Mouse (Mus musculus) megakaryocyte-erythroid progenitor cell, adult 5-6 weeks (primary cell): ENCODE data around the gene Dhx35. TPM values are rescaled to one million over a fixed set of nuclear protein-coding genes. Genes with fewer than 3 reads are reported as not detected.
A peak's percentile ranks its signal among the peaks of the same experiment; 100 is the strongest.

Experiments used
- ATAC-seq: replicated peaks from 2 replicates; pipeline ENCODE4 v1.8.0; 2016; ENCODE audit warnings: mild to moderate bottlenecking, inconsistent platforms; ENCODE audit not compliant: severe bottlenecking, poor library complexity, low FRiP score, low TSS enrichment
- total RNA-seq, 2 experiments: library from RNA; stranded (forward) in 1 of 2; stranded (reverse) in 1 of 2; fragments of 200-1000, 215-1000 nt in 1 of 2; fragments of >200 nt in 1 of 2; fragmentation: Nextera tagmentation in 1 of 2; gene quantifications; 2 replicates each; pipeline ENCODE4 v1.2.3; 2014 to 2017

Gene Dhx35
- total RNA-seq, 2 experiments from 2014 or later, result 8.7 to 13.5 TPM

DNA sequence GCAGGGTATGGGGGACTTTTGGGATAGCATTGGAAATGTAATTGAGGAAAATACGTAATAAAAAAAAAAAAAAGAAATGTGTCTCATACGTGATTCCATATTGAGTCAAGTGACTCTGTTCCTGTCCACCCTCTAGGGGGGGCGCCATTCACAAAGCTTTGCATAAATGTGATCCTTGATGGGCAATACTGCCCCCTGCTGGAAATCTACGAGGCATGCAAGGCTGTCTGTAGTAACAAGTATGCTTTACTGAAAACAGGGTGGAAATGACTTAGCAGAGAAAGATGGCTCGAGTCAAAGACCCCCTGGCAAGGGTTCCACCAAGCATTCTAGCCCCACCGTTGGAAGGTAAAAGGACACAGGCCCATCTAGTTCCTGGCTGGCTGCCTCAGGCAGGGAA lies 92.0 kb downstream of the Dhx35 start:
- ATAC-seq, result 0 out of 2 replicates have a peak, but pooled peaks have one; percentile 70

DNA sequence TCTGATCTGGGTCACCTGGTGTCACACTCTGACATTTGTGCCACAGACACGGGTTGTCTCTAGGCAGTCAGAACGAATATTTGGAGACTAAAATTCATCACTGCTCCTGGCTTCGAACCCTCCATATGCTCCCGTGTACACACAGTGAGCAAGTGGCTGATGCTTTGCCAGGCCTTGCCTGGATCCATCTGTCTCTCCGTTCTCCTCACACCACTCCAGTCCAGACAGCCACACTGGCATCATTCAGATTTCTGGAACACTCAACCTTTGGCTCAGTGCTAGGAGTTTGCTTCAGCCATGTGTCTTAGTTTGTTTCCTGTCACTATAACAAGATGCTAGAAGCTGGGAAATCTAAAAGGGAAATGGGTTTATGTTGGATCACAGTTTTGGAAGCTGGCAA lies 93.9 kb downstream of the Dhx35 start:
- ATAC-seq, result no peak

DNA sequence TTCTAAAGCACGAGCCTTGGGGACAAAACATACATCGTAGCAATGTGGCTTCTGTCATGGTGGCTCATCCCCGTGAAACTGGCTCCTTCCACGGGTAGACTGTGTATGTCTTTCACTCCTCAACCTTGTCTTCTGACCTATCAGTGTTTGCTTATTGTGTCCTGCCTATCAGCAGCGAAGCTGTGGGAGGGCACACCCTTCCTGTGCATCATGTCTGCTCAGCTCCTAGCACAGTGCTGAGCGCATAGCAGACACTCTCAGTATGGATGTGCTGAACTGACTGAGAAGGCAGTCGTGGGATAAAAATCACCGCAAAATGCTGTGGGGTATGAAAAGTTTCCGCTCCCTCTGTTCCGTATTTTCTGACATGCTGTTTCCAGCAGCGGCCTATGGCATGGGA lies 94.6 kb downstream of the Dhx35 start:
- ATAC-seq, result no peak

DNA sequence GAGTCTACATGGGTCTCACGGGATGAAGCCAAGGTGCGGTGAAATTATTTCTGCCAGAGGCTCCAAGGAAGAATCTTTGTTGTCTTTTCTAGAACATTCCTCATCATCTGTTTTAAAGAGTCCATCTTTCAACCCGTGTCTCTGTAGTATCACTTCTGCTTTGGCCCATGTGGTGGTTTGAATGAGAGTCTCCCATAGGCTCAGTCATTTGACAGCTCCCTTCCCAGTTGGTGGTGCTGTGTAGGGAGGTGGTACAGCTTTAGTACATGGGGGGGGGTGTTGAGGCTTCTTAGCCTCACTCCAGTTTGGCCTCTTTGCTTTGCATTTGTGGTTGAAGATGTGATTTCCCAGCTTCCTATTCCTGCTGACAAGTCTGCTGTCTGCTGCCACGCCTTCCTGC lies 96.7 kb downstream of the Dhx35 start:
- no peak for ATAC-seq

DNA sequence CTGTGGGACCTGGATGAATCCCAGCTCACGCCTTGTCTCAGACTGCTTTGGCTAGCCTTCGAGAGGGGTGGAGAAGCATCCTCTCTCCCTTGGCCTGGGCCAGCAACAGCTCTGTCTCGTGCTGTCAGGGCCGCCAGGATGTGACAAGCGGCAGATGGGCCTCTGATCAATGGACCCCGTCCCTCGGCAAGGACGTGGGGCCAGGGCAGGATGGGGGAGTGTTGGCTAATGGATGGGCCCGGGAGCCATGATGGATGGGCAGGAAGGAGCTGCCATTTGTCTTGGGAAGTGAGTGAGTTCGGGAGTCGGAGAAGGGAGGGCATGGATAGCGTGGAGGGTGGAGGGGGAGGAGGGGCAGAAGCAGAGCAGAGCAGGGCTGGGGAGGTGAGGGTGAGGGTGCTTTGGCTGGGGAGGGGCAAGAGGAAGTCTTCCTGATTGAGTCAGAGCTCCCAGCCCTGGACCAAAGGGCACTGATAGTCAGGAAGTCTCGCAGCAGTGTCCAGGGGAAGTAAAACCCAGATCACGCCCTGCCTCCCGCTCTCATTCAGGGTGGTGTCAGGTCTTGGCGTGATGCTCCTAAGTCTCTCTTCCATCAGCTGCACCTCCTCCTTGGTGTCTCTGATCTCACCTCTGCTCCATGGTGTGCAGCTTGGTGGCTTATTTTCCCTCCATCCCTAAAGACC lies 98.7 kb downstream of the Dhx35 start:
- ATAC-seq, result no peak

DNA sequence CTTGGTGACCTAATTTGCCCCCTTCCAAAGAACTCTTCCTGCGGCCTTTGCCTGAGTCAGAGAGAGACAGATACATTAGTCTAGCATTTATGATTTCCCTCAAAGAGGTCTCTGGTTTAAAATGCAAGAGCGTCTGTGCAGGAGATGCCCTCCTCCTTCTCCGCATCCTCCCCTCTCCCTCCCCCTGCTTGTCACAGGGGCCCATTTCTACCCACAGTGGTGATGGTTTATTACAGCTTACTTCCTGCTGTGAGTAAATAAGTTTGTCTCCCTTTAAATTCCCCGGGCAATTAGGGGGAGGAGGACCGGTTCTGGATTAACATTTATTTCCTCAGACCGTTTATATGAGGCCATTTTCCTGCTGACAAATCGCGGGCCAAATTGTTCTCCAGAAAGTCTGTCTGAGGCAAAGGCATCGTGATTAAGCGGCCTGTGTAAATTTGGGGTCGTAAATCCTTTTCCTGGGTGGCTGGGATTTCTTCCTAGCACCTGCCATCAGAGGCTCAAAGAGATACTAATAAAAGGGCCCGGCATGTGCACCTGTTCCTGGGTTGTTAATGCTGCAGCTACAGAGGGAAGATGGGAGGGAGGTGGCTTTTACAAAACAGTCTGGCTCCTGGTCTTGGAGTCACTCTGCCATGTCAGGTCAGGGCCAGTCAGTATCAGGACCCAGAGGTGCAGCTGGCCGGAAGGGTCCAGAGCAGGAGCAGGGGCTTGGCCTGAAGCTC lies 104.0 kb downstream of the Dhx35 start:
- ATAC-seq, result no peak

Other genes starting within 250 kb of the Dhx35 start
- gene Slc32a1, start 184.0 kb upstream of the Dhx35 start, total RNA-seq (2014; fragmentation: Nextera tagmentation), result not detected in 2 replicates
- gene Slc32a1, start 184.0 kb upstream of the Dhx35 start, total RNA-seq (2017), result not detected in 2 replicates
- gene Actr5, start 169.9 kb upstream of the Dhx35 start, total RNA-seq (2014; fragmentation: Nextera tagmentation), result 13.8 and 21.1 TPM in 2 replicates
- gene Actr5, start 169.9 kb upstream of the Dhx35 start, total RNA-seq (2017), result 16.2 and 31.5 TPM in 2 replicates
- gene Ppp1r16b, start 129.4 kb upstream of the Dhx35 start, total RNA-seq (2014; fragmentation: Nextera tagmentation), result 2.4 and 5.0 TPM in 2 replicates
- 0.04 and 1.6 TPM in 2 replicates for gene Ppp1r16b, start 129.4 kb upstream of the Dhx35 start, total RNA-seq (2017)
- gene Fam83d, start 26.7 kb upstream of the Dhx35 start, total RNA-seq (2014; fragmentation: Nextera tagmentation), result 6.2 and 9.7 TPM in 2 replicates
- 3.9 and 7.5 TPM in 2 replicates for gene Fam83d, start 26.7 kb upstream of the Dhx35 start, total RNA-seq (2017)